Mouse (Mus musculus) bone marrow, adult 2 months (tissue): Measurements from ENCODE around the gene Rrh.

ENCODE experiments used
- CTCF ChIP-seq: fragments of 200-500 bp; IDR thresholded peaks from 2 replicates; pipeline ENCODE4 v1.5.1; 2011; ENCODE audit warnings: low read length, control low read depth; ENCODE audit not compliant: control insufficient read depth, insufficient read depth
- POLR2A ChIP-seq: fragments of 200-500 bp; IDR thresholded peaks from 2 replicates; pipeline ENCODE4 v1.6.1; 2011; ENCODE audit warnings: low read depth, mild to moderate bottlenecking, control low read depth, low read length, borderline replicate concordance; ENCODE audit not compliant: control insufficient read depth

- no peak for TF ChIP-seq CTCF
- TF ChIP-seq POLR2A, result no peak
Observed at GRCm38 (mm10) chr3:129824146-129824545, 1.8 kb upstream of the Rrh start.
